Mouse (Mus musculus): Measurements from ENCODE around the gene Hsd17b14. TPM values are rescaled to one million over a fixed set of nuclear protein-coding genes. Genes with fewer than 3 reads are reported as not detected.

Gene Hsd17b14
- polyA plus RNA-seq, 1 experiment from 2014 or later = 0.92 TPM

GRCm38 (mm10) chr7:45560843-45561623 is 6.3 kb downstream of the Hsd17b14 start:
- Histone ChIP-seq H3K4me1 (peaks cover 32% of the 10 kb centered on the region), H3K36me3 (replicated peaks) (no peaks in the 10 kb centered on the region), H3K9me3 (no peaks in the 10 kb centered on the region), H3K4me3 (peak overlapping the region; percentile 18; the same call in 1 of the 2 replicates), H3K27ac (replicated peaks) (0 out of 2 replicates have a peak overlapping the region, but pooled peaks have one; percentile 54), H3K27me3 (replicated peaks; ENCODE audit: low read depth, poor library complexity, severe bottlenecking) (no peaks in the 10 kb centered on the region)
- WGBS = 28% methylated on average over 17 of the region's 17 CpGs
- peak; percentile 81 for DNase-seq (ENCODE audit: low spot score)

- Histone ChIP-seq H3K36me3 (replicated peaks) (no peaks in the 10 kb centered on the region), H3K4me3 (peak overlapping the region; percentile 18; the same call in 1 of the 2 replicates), H3K9me3 (no peaks in the 10 kb centered on the region), H3K4me1 (peaks cover 26% of the 10 kb centered on the region), H3K27ac (replicated peaks) (0 out of 2 replicates have a peak overlapping the region, but pooled peaks have one; percentile 54), H3K27me3 (replicated peaks; ENCODE audit: low read depth, poor library complexity, severe bottlenecking) (no peaks in the 10 kb centered on the region)
- DNase-seq (ENCODE audit: low spot score) = no peak
- WGBS = 52% methylated on average over 12 of the region's 12 CpGs
These were observed 7.2 kb downstream of the Hsd17b14 start for GRCm38 (mm10) chr7:45561624-45562520.

GRCm38 (mm10) chr7:45564811-45565210 is 10.1 kb downstream of the Hsd17b14 start:
- no peak for DNase-seq (ENCODE audit: low spot score)
- Histone ChIP-seq H3K4me1 (peaks cover 39% of the 10 kb centered on the region), H3K9me3 (no peaks in the 10 kb centered on the region), H3K27me3 (replicated peaks; ENCODE audit: low read depth, poor library complexity, severe bottlenecking) (no peaks in the 10 kb centered on the region), H3K4me3 (no peak overlapping the region), H3K27ac (replicated peaks) (no peak overlapping the region), H3K36me3 (replicated peaks) (no peaks in the 10 kb centered on the region)
- WGBS = 81% methylated on average over 2 of the region's 2 CpGs

- H3K36me3 ChIP-seq (replicated peaks) = no peaks in the 10 kb centered on the region
- no peak overlapping the region for H3K27ac ChIP-seq (replicated peaks)
- H3K27me3 ChIP-seq (replicated peaks; ENCODE audit: low read depth, poor library complexity, severe bottlenecking) = no peaks in the 10 kb centered on the region
- 90% methylated on average over 9 of the region's 9 CpGs for WGBS
- no peaks in the 10 kb centered on the region for H3K9me3 ChIP-seq
- no peak for DNase-seq (ENCODE audit: low spot score)
- no peak overlapping the region for H3K4me3 ChIP-seq
- peaks cover 46% of the 10 kb centered on the region for H3K4me1 ChIP-seq
These were observed 10.8 kb downstream of the Hsd17b14 start for GRCm38 (mm10) chr7:45565446-45565845.

DNA sequence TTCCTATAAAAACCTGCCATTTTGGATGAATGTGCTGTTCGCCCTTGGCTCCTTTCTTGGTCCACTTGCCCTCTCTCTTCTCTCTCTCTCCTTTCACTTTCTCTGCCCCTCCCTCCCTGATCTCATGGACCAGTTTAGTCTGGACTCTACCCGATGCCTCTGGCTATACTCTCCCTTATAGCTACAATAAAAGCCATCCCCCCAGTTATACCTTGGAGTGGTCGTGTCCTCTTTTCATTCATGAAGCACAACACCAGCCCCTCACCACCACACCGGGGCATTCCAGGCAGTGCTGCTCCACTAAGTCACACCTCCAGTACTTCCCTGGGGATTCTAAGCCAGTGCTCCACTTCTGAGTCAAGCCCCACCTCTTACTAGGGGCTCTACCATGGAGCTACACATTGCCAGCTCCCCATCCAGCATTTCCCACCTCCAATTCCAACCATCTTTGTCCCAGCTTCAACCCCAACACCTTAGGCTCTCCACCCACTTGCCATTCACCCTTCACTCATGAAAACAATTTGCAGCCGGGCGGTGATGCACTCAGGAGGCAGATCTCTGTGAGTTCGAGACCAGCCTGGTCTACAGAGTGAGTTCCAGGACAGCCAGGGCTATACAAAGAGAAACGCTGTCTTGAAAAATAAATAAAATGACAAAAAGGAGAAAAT is 12.6 kb downstream of the Hsd17b14 start:
- peaks cover 46% of the 10 kb centered on the region for H3K4me1 ChIP-seq
- H3K27ac ChIP-seq (replicated peaks) = peak overlapping the region; percentile 87
- peak overlapping the region; percentile 62 for H3K4me3 ChIP-seq
- H3K27me3 ChIP-seq (replicated peaks; ENCODE audit: low read depth, poor library complexity, severe bottlenecking) = no peaks in the 10 kb centered on the region
- 67% methylated on average over 8 of the region's 8 CpGs for WGBS
- H3K9me3 ChIP-seq = no peaks in the 10 kb centered on the region
- no peak for DNase-seq (ENCODE audit: low spot score)
- no peaks in the 10 kb centered on the region for H3K36me3 ChIP-seq (replicated peaks)

DNA sequence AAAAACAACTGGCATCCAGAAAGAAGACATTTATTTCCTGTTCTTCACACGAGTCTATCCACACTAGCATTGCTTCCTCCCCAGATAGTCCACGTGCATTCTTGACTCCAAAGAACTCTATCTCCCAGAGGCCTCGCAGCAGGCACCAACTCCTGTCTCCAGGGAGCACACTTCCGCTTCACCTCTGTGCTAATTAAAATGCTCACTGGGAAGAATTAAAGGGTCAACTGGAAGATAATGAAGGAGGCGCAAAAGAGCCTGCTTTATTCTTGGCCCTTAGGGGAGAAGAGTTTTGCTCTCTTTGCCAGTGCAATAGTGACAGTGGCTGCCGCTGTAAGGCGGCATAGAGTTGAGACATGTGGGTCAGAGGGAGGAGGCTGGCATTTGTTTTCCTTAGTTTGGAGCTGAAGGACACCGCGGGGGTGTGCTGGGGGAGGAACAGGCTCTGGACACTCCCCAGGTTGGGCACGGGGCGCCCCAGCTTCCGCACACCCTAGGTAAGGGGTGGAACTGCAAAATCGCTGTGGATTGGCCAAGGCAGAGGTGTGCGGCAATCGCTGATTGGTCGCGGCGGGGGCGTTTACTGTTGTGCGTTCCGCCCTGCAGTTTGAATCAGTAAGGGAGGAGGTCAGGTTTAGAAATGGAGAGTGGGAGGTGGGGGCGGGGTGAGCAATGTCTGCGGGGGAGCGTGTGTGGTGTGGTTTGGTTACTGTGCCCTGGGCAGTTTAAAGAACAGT is 13.3 kb downstream of the Hsd17b14 start:
- no peaks in the 10 kb centered on the region for H3K36me3 ChIP-seq (replicated peaks)
- peak overlapping the region; percentile 62 for H3K4me3 ChIP-seq
- H3K27me3 ChIP-seq (replicated peaks; ENCODE audit: low read depth, poor library complexity, severe bottlenecking) = no peaks in the 10 kb centered on the region
- H3K9me3 ChIP-seq = no peaks in the 10 kb centered on the region
- peak overlapping the region; percentile 87 for H3K27ac ChIP-seq (replicated peaks)
- DNase-seq (ENCODE audit: low spot score) = peak; percentile 95
- peaks cover 43% of the 10 kb centered on the region for H3K4me1 ChIP-seq
- 1% methylated on average over 24 of the region's 24 CpGs for WGBS

GRCm38 (mm10) chr7:45568601-45569473 is 14.1 kb downstream of the Hsd17b14 start:
- Histone ChIP-seq H3K27me3 (replicated peaks; ENCODE audit: low read depth, poor library complexity, severe bottlenecking) (no peaks in the 10 kb centered on the region), H3K36me3 (replicated peaks) (peaks cover 3% of the 10 kb centered on the region; the same call in 1 of the 2 replicates), H3K4me1 (peaks cover 43% of the 10 kb centered on the region), H3K9me3 (no peaks in the 10 kb centered on the region), H3K4me3 (peak overlapping the region; percentile 62), H3K27ac (replicated peaks) (peak overlapping the region; percentile 87)
- no peak for DNase-seq (ENCODE audit: low spot score)
- 78% methylated on average over 10 of the region's 10 CpGs for WGBS

DNA sequence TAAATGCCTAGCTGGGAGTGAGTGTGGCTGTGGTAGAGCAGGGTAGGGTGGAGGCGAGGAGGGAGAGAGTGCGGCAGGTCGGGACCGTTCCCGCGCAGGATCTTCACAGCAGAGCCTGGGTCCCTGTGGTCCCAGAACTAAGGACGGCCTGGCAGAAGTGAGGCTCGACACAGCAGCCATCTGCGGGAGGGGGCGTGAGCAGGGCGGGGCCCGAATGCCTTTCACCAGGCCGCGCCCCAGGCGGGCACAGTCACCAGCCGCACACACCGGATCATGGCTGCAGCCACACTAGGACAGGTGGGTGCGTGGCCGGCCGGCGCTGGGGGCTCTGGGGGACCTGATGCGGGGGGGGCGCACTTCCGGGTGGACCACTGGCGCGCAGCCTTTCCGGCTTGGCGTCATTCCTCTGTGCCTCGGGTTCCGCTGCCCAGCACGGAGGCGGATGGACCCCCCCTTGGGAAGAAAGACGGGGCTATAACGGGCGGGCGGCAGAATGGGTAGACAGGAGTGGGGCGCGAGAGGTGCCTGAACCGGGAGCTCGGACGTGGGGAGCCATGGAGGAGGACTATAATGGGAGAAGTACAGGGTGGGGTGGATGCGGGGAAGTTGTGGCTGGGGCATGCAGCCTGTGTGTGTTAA is 15.5 kb downstream of the Hsd17b14 start, which contains the start of gene Bcat2:
TSS of gene Bcat2 (plus strand) at position 51 of the 639 bp plus-strand sequence.
- H3K27ac ChIP-seq (replicated peaks) = peak within 1 kb of the TSS; percentile 94
- peak within 1 kb of the TSS; percentile 85 for H3K4me3 ChIP-seq
- no peaks in the 10 kb centered on the region for H3K9me3 ChIP-seq
- under 1% methylated on average over 42 of the region's 42 CpGs for WGBS
- peaks cover 5% of the 10 kb centered on the region; the same call in 1 of the 2 replicates for H3K36me3 ChIP-seq (replicated peaks)
- H3K27me3 ChIP-seq (replicated peaks; ENCODE audit: low read depth, poor library complexity, severe bottlenecking) = no peaks in the 10 kb centered on the region
- peaks cover 47% of the 10 kb centered on the region for H3K4me1 ChIP-seq
- DNase-seq (ENCODE audit: low spot score) = peak; percentile 88

DNA sequence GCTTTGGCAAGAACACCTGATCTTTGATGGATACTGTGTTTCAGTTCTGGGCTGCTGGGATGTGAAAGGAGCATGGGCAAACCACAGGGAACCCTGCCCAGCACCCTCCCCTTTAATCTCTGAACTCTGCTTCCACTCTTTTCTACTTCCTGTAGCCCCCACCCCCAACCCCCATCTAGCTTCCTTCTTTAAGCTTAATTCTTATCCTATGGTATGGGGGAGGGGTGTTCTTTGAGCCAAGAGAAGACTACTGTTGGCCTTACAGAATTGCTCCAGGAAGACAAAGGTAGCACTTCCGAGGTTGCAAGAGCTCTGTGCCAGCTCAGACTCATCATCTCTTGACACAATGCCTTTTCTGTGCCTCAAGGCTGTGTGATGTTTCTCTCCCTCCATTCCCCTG is 17.3 kb downstream of the Hsd17b14 start:
- no peak for DNase-seq (ENCODE audit: low spot score)
- Histone ChIP-seq H3K27ac (replicated peaks) (peak overlapping the region; percentile 35), H3K4me3 (0 out of 2 replicates have a peak overlapping the region, but pooled peaks have one; percentile 26), H3K9me3 (no peaks in the 10 kb centered on the region), H3K4me1 (peaks cover 47% of the 10 kb centered on the region), H3K27me3 (replicated peaks; ENCODE audit: low read depth, poor library complexity, severe bottlenecking) (no peaks in the 10 kb centered on the region), H3K36me3 (replicated peaks) (peaks cover 20% of the 10 kb centered on the region)
- 39% methylated on average over 1 of the region's 1 CpGs for WGBS

- H3K4me1 ChIP-seq = peaks cover 29% of the 10 kb centered on the region
- DNase-seq (ENCODE audit: low spot score) = no peak
- peaks cover 40% of the 10 kb centered on the region for H3K36me3 ChIP-seq (replicated peaks)
- no peak overlapping the region for H3K4me3 ChIP-seq
- H3K27me3 ChIP-seq (replicated peaks; ENCODE audit: low read depth, poor library complexity, severe bottlenecking) = no peaks in the 10 kb centered on the region
- 87% methylated on average over 8 of the region's 8 CpGs for WGBS
- no peaks in the 10 kb centered on the region for H3K9me3 ChIP-seq
- H3K27ac ChIP-seq (replicated peaks) = no peak overlapping the region
These were observed 19.3 kb downstream of the Hsd17b14 start for GRCm38 (mm10) chr7:45573954-45574353.
